Mouse (Mus musculus): ENCODE measurements around the gene Vkorc1l1. TPM values are rescaled to one million over a fixed set of nuclear protein-coding genes. Genes with fewer than 3 reads are reported as not detected.

Gene Vkorc1l1
- polyA plus RNA-seq, 1 experiment from 2014 or later = 27.7 TPM

GRCm38 (mm10) chr5:129980216-129980615 lies 38.4 kb downstream of the Vkorc1l1 start:
- H3K4me2 ChIP-seq = no peak overlapping the region
- no peaks in the 10 kb centered on the region for H3K9me3 ChIP-seq
- WGBS = 80% methylated on average over 3 of the region's 3 CpGs
- no peaks in the 10 kb centered on the region for H3K27me3 ChIP-seq
- H3K4me1 ChIP-seq = no peaks in the 10 kb centered on the region
- no peak overlapping the region for H3K27ac ChIP-seq
- peaks cover 27% of the 10 kb centered on the region for H3K36me3 ChIP-seq
- H3K9ac ChIP-seq = no peak overlapping the region
- no peak overlapping the region for H3K4me3 ChIP-seq
- no peak for ATAC-seq (ENCODE audit: insufficient number of reproducible peaks, insufficient read depth, low FRiP score, low TSS enrichment, low read depth)

- Histone ChIP-seq H3K9ac (no peak overlapping the region), H3K4me2 (no peak overlapping the region), H3K9me3 (no peaks in the 10 kb centered on the region), H3K27me3 (no peaks in the 10 kb centered on the region), H3K4me3 (no peak overlapping the region), H3K27ac (no peak overlapping the region), H3K4me1 (no peaks in the 10 kb centered on the region), H3K36me3 (peaks cover 34% of the 10 kb centered on the region)
- ATAC-seq (ENCODE audit: insufficient number of reproducible peaks, insufficient read depth, low FRiP score, low TSS enrichment, low read depth) = no peak
- 86% methylated on average over 13 of the region's 13 CpGs for WGBS
These were observed 47.6 kb downstream of the Vkorc1l1 start for GRCm38 (mm10) chr5:129989376-129989775.

- ATAC-seq (ENCODE audit: insufficient number of reproducible peaks, insufficient read depth, low FRiP score, low TSS enrichment, low read depth) = no peak
- Histone ChIP-seq H3K27ac (no peak overlapping the region), H3K4me3 (no peak overlapping the region), H3K9ac (no peak overlapping the region), H3K27me3 (no peaks in the 10 kb centered on the region), H3K4me1 (no peaks in the 10 kb centered on the region), H3K36me3 (peaks cover 38% of the 10 kb centered on the region), H3K9me3 (no peaks in the 10 kb centered on the region), H3K4me2 (no peak overlapping the region)
- 91% methylated on average over 5 of the region's 5 CpGs for WGBS
These were observed 50.1 kb downstream of the Vkorc1l1 start for GRCm38 (mm10) chr5:129991898-129992297.

GRCm38 (mm10) chr5:129993374-129993773 lies 51.6 kb downstream of the Vkorc1l1 start:
- H3K9me3 ChIP-seq = no peaks in the 10 kb centered on the region
- H3K27me3 ChIP-seq = no peaks in the 10 kb centered on the region
- H3K27ac ChIP-seq = no peak overlapping the region
- H3K9ac ChIP-seq = no peak overlapping the region
- no peaks in the 10 kb centered on the region for H3K4me1 ChIP-seq
- peaks cover 33% of the 10 kb centered on the region for H3K36me3 ChIP-seq
- 89% methylated on average over 14 of the region's 14 CpGs for WGBS
- ATAC-seq (ENCODE audit: insufficient number of reproducible peaks, insufficient read depth, low FRiP score, low TSS enrichment, low read depth) = no peak
- H3K4me3 ChIP-seq = no peak overlapping the region
- no peak overlapping the region for H3K4me2 ChIP-seq

- H3K9ac ChIP-seq = no peak overlapping the region
- H3K27ac ChIP-seq = no peak overlapping the region
- WGBS = 92% methylated on average over 7 of the region's 7 CpGs
- no peaks in the 10 kb centered on the region for H3K27me3 ChIP-seq
- peaks cover 18% of the 10 kb centered on the region for H3K36me3 ChIP-seq
- no peak overlapping the region for H3K4me2 ChIP-seq
- no peaks in the 10 kb centered on the region for H3K4me1 ChIP-seq
- H3K9me3 ChIP-seq = no peaks in the 10 kb centered on the region
- H3K4me3 ChIP-seq = no peak overlapping the region
- no peak for ATAC-seq (ENCODE audit: insufficient number of reproducible peaks, insufficient read depth, low FRiP score, low TSS enrichment, low read depth)
These were observed 53.2 kb downstream of the Vkorc1l1 start for GRCm38 (mm10) chr5:129994989-129995388.

GRCm38 (mm10) chr5:129997700-129998099 lies 55.9 kb downstream of the Vkorc1l1 start:
- peaks cover 10% of the 10 kb centered on the region for H3K4me1 ChIP-seq
- no peaks in the 10 kb centered on the region for H3K9me3 ChIP-seq
- H3K4me2 ChIP-seq = no peak overlapping the region
- ATAC-seq (ENCODE audit: insufficient number of reproducible peaks, insufficient read depth, low FRiP score, low TSS enrichment, low read depth) = no peak
- H3K9ac ChIP-seq = no peak overlapping the region
- H3K36me3 ChIP-seq = peaks cover 12% of the 10 kb centered on the region; the same call in 1 of the 2 replicates
- no peak overlapping the region for H3K4me3 ChIP-seq
- no peak overlapping the region for H3K27ac ChIP-seq
- H3K27me3 ChIP-seq = no peaks in the 10 kb centered on the region
- WGBS = 74% methylated on average over 19 of the region's 19 CpGs

GRCm38 (mm10) chr5:129999097-129999496 lies 57.3 kb downstream of the Vkorc1l1 start:
- Histone ChIP-seq H3K4me3 (no peak overlapping the region), H3K27ac (no peak overlapping the region), H3K36me3 (0 out of 2 replicates have a peak, but pooled peaks cover 8% of the 10 kb centered on the region), H3K9me3 (no peaks in the 10 kb centered on the region), H3K4me1 (peaks cover 16% of the 10 kb centered on the region), H3K4me2 (no peak overlapping the region), H3K27me3 (no peaks in the 10 kb centered on the region), H3K9ac (no peak overlapping the region)
- WGBS = 34% methylated on average over 4 of the region's 4 CpGs
- ATAC-seq (ENCODE audit: insufficient number of reproducible peaks, insufficient read depth, low FRiP score, low TSS enrichment, low read depth) = no peak

GRCm38 (mm10) chr5:130000735-130001134 lies 59.0 kb downstream of the Vkorc1l1 start:
- Histone ChIP-seq H3K27ac (no peak overlapping the region), H3K4me1 (peaks cover 16% of the 10 kb centered on the region), H3K9me3 (no peaks in the 10 kb centered on the region; the same call in none of the 2 replicates), H3K36me3 (peaks cover 4% of the 10 kb centered on the region; the same call in 1 of the 2 replicates), H3K4me2 (no peak overlapping the region), H3K27me3 (no peaks in the 10 kb centered on the region), H3K4me3 (no peak overlapping the region), H3K9ac (0 out of 2 replicates have a peak overlapping the region, but pooled peaks have one; percentile 11)
- no peak for ATAC-seq (ENCODE audit: insufficient number of reproducible peaks, insufficient read depth, low FRiP score, low TSS enrichment, low read depth)
- WGBS = 90% methylated on average over 12 of the region's 12 CpGs

- Histone ChIP-seq H3K9ac (peak overlapping the region; percentile 82), H3K27me3 (no peaks in the 10 kb centered on the region), H3K4me3 (peak overlapping the region; percentile 67), H3K9me3 (no peaks in the 10 kb centered on the region; the same call in none of the 2 replicates), H3K4me2 (peak overlapping the region; percentile 82), H3K4me1 (peaks cover 16% of the 10 kb centered on the region), H3K27ac (no peak overlapping the region), H3K36me3 (peaks cover 4% of the 10 kb centered on the region; the same call in 1 of the 2 replicates)
- ATAC-seq (ENCODE audit: insufficient number of reproducible peaks, insufficient read depth, low FRiP score, low TSS enrichment, low read depth) = no peak
- WGBS = 62% methylated on average over 5 of the region's 5 CpGs
These were observed 59.7 kb downstream of the Vkorc1l1 start for GRCm38 (mm10) chr5:130001356-130001987.

- H3K27ac ChIP-seq = peak within 1 kb of the TSS; percentile 55
- peak; percentile 65 for ATAC-seq (ENCODE audit: insufficient number of reproducible peaks, insufficient read depth, low FRiP score, low TSS enrichment, low read depth)
- no peaks in the 10 kb centered on the region; the same call in none of the 2 replicates for H3K9me3 ChIP-seq
- peak within 1 kb of the TSS; percentile 82 for H3K4me2 ChIP-seq
- no peaks in the 10 kb centered on the region; the same call in 1 of the 2 replicates for H3K36me3 ChIP-seq
- no peaks in the 10 kb centered on the region for H3K27me3 ChIP-seq
- peak within 1 kb of the TSS; percentile 82 for H3K9ac ChIP-seq
- H3K4me3 ChIP-seq = peak within 1 kb of the TSS; percentile 67
- peaks cover 16% of the 10 kb centered on the region for H3K4me1 ChIP-seq
- 1% methylated on average over 39 of the region's 39 CpGs for WGBS
These were observed 60.8 kb downstream of the Vkorc1l1 start, which contains the start of gene Gusb for GRCm38 (mm10) chr5:130002301-130003146. Gene Gusb (minus strand): TSS chr5:130003049.

- WGBS = 54% methylated on average over 7 of the region's 7 CpGs
These were observed 61.5 kb downstream of the Vkorc1l1 start for GRCm38 (mm10) chr5:130003229-130003628.

More at GRCm38 (mm10) chr5:130003229-130003628, 61.5 kb downstream of the Vkorc1l1 start:
- H3K27ac ChIP-seq = no peak overlapping the region; the same call in 1 of the 2 replicates
- H3K9ac ChIP-seq = peak overlapping the region; percentile 82
- no peak for ATAC-seq (ENCODE audit: insufficient number of reproducible peaks, insufficient read depth, low FRiP score, low TSS enrichment, low read depth)
- no peaks in the 10 kb centered on the region; the same call in 1 of the 2 replicates for H3K36me3 ChIP-seq
- no peaks in the 10 kb centered on the region; the same call in none of the 2 replicates for H3K9me3 ChIP-seq
- peak overlapping the region; percentile 67 for H3K4me3 ChIP-seq
- peaks cover 16% of the 10 kb centered on the region for H3K4me1 ChIP-seq
- H3K4me2 ChIP-seq = peak overlapping the region; percentile 82
- H3K27me3 ChIP-seq = no peaks in the 10 kb centered on the region

Data from embryonic facial prominence, embryonic 13.5 days (tissue).